Mouse (Mus musculus): ENCODE measurements around the gene Rgl1.

The Rgl1 gene

DNA sequence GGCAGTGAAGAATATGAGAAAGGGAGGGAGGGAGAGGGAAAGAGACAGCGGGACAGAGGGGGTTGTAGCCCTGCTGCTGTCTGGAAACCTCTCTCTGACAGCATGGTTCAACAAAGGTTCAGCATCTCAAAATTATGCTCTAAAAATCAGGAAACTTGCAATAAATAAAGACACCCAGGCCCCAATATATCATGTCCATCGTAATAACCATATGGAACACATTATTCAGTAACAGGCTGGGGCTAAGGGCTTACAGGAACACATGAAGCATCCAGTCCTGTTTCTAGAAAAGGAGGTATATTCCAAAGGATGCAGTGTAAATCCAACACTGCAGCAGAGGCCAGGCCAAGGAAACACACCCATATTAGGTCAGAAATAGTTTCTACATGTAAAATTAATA lies 215.6 kb downstream of the Rgl1 start:
- in situ Hi-C loops (cut with MseI, MboI): no loop called here

DNA sequence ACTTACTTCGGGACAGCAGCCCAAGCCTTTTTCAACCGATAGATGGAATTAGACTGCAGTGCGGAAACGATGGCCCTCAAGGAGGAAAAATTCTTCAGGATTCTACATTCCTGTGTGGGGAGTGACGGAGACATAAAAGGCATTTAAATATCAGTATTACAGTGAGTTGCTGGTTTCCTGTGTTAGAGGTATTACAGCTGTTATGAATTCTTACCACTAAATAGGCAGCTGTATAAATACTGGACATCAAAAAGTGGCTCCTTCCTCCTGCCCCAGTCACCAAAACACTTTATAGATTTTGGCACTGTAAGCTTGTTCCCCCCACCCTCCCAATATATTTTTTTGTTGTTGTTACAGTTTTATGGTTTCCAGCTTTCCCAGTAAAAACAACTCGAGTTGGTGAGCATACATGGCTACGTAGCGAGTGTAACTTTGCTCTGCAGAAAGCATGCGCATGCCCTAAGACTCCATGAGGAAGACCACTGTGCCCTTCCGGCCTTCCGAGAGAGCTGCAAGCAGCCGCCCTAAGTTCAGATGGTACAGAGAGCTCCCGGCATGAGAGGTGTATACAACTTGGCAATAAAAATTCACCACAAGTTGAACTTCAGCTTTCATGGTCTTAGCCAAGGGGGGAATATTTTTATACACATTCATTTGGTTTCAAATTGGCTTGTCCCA lies 217.0 kb downstream of the Rgl1 start:
- in situ Hi-C loops (cut with MseI, MboI): no loop called here

DNA sequence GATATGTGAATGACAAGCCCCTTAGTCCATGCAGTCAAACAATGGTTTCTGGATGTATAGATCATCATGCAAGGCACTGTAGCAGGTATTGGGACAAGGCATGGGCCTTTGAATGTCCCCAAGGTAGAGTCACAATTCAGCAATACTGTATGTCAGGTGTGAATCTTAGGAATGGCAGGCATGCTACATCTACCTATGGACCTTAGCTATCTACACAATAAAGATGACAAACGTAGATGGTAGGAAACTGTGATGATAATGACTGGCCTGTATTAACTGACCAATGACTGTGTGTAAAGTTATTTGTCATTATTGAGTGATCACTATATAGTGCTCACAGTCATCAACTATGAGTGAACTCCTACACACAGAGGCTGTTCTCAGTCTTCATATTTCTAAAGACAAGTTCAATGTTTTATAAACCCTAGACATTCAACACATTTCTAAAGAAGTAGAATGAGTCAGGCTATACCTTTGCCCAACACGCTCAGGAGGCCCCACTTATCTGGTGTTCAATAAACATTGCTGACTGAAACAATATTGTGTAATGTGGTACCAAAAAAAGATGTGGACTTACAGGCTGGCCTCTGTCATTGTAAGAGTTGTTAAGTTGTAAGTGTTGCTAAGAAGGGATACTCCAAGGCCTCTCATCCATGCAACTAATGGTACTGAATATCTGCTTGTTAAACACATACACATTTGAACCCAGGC lies 222.5 kb downstream of the Rgl1 start:
- in situ Hi-C loops (cut with MseI, MboI): no loop called here

DNA sequence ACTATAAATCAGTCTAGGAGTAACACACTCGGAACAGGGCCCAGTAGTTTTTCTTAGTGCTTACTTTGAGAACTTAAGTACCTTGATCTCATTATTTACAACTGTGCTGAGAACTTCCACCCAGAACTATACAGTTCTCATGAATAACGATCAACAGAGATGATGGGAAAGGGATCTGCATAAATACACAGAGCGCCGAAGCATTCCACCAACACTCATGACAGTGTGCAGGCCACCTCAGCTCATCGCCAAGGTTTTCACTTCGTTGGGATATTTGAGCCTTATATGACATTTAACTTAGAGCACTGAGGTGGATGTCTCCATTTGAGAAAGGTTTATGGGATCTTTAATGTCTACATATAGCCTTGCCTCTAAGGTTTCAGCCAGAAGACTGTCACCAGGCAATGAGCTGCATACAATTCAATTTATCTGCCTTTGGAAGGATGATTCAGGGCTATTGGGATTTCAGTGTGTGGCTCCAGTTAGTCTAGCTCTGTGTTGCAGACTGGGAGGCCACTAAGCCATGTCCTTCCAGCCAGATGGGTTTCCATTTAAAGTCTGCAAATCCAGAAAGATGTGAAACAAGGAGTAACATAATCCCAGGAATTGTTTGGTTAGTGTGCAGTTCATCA lies 223.3 kb downstream of the Rgl1 start:
- in situ Hi-C loops (cut with MseI, MboI): no loop called here

DNA sequence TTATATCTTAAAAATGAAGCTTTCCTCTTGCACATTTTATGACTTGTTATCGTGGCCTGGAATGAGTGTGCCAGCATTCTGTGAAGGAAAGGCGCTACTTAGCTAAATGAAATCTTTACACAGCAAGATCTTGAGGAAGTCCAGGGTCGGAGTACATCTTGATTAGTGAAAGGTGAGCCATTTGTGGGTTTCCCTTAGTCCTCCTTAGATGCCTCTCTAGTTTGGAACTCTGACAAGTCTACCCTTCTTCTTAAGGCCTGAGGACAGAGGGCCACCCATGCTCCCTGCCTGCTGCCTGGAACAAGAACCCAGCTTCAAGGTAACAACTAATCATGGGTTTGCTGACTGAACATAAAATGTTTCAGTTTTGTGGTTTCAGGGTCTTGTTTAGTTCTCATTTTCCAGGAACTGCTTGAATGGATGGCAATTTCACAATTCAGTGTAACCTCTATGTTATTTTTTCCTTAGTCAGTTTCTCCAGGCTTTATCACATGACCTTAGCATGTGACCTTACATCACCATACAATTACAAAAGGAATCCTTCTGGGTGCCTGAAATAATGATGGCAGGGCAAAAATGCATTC lies 225.8 kb downstream of the Rgl1 start:
- in situ Hi-C loops (cut with MseI, MboI): no loop called here

DNA sequence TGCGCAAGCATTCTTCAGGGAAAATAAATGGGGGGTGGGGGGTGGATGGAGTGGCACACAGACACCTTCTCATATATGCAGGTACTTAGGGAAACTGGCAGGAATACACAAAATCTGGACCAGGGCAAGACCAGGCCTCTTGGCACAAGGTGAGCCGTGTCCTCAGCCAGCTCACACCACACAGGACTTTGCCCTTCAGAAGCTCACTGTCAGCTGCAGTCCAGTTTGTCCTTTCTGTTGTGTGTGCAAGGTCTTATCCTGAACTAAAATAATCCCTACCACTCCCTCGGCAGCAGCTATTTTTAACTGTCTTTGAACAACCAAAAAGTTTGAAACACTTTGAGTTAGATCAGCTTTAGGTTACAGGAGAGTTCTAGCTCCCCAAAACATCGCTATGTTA lies 227.3 kb downstream of the Rgl1 start:
- in situ Hi-C loops (cut with MseI, MboI): no loop called here

DNA sequence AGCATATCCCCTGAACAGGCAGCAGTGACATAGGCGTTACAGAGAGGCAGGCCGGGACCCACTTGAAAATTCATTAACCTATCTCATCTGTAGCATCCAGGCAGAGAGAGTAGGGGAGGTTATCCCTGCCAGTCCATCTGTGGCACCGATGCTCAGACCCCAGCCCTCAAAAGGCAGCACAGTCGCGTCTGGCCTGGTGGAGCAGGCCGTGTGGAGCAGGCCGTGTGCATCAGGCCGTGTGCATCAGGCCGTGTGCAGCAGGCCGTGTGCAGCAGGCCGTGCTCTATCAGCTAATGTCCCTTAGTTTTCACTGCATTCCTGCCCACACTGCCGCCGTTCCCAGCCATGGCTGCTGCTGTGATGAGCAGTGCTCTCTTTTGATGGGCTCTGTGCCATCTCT lies 229.0 kb downstream of the Rgl1 start:
- in situ Hi-C loops (cut with MseI, MboI): no loop called here

DNA sequence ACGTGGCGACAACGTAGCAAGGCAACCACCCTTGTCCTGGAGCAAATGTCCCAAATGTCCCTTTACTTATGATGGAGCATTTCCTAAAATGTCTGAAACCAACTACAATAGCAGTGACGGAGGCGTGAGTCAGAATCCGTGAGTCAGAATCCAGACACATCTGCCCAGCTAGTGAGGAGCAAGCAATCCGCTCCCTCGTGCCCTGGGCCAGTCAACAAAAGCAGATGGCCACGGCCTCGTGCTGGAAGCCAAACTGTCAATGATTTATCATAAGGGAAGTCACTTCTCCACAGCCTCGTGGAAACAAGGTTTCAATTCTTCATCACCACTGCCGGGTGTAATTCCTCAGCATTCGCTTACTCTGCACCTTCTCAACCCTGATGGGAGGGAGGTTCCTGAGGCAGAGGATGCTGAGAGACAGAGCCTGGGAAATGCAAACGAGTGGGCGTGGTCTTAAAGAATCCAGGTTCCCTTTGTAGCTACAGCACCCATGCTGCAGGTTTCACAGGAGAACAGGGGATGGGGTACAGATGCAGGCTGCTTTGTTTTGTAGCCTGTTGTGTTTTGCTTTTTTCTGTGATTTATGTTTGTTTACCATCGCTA lies 229.6 kb downstream of the Rgl1 start:
- in situ Hi-C loops (cut with MseI, MboI): no loop called here

DNA sequence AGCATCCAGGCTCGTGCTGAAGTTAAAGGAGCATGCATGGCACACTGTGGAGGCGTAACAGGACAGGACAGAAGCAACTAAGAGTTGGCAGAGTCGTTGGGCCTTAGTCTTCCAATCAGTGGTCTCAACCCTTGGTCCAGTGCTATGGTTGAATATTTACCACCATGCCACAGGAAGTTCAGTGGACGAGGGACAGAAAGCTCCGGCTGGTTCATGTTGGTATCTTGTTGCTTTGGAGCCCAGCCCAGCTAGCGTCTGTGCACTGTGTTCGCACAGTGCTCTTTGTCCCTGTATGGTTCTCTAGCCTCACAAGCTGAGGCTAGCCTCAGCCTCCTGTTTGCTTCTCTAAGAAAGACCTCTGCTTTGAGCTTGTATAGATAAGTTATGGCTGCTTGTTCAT lies 231.6 kb downstream of the Rgl1 start:
- in situ Hi-C loops (cut with MseI, MboI): no loop called here

DNA sequence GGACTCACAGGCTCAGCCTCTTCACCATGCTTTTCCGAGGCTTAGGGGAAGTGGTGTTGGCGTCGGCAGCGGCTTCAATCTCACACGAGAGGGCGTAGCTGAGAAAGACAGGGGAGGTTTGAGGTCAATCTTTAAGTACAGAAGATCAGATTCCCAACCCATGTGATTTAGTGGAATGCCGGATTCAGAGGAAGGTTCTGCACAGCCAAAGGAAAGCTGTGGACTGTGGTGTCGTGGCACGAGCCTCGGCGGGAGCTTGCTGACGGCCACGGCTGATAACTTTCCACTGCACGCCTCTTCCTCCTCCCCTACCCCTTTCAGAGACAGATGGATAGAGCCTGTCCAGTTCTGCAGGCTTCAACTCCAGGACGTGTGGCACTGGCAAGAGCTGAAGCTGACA lies 234.7 kb downstream of the Rgl1 start:
- in situ Hi-C loops (cut with MseI, MboI): no loop called here

DNA sequence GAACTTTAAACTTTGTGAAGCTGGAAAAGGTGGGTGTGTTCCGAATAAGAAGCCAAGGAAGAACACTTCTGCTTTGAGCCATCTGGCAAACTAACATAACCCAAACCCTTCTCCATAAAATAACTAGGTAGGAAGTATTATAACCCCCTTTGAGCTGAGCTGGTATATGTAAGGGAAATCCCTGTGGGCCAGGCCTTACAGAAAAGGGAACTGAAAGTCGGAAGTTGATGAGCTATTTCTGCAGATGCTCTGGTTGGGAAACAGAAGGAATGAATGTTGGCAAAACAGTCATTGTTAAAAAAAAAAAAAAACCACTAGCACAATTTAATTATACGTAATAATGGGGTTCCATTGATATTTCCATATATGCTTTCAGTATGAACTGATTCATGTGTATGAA lies 237.4 kb downstream of the Rgl1 start:
- in situ Hi-C loops (cut with MseI, MboI): loop anchor here in 1 of 2 experiments (5.0 kb wide), 1 partner anchor 219 kb away; no protein-coding TSS in a partner anchor

DNA sequence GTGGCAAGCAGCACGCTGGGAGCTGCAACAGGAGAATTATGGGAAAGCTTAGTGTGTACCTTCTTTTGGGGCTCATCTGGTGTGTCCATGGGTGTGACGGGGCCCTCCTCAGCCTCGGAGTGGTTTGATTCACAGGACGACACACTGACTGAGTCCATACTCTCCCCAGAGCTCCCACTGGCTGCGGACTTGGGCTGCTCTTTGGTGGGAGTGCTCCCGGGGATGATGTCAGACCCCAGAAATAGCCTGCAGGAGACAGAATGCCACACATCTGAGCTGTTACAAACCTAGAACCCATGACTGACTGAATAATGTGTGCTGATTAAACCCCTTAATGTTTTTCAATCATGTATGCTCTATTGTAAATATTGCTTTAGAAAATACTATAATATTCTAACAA lies 237.9 kb downstream of the Rgl1 start:
- in situ Hi-C loops (cut with MseI, MboI): loop anchor here in 1 of 2 experiments (5.0 kb wide), 1 partner anchor 219 kb away; no protein-coding TSS in a partner anchor

DNA sequence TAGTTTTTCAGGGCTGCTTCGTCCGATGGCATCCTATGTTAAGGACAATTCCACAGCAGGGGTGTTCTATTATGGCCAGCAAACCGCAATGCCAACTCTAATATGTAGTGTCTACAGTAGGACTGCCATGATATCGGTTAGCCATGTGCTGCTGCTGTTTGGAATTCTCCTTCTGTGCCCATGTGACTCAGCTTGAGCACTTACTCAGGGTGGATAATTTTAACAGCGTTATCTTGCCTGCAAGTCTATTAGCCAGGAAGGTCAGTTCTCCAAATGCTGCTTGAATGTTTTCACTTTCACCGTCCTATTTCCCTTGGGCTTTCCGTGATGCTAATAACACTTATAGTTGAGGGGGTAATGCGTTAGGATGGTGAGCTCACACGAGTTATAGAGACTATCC lies 240.0 kb downstream of the Rgl1 start:
- in situ Hi-C loops (cut with MseI, MboI): loop anchor here in 1 of 2 experiments (5.0 kb wide), 1 partner anchor 221 kb away; no protein-coding TSS in a partner anchor

DNA sequence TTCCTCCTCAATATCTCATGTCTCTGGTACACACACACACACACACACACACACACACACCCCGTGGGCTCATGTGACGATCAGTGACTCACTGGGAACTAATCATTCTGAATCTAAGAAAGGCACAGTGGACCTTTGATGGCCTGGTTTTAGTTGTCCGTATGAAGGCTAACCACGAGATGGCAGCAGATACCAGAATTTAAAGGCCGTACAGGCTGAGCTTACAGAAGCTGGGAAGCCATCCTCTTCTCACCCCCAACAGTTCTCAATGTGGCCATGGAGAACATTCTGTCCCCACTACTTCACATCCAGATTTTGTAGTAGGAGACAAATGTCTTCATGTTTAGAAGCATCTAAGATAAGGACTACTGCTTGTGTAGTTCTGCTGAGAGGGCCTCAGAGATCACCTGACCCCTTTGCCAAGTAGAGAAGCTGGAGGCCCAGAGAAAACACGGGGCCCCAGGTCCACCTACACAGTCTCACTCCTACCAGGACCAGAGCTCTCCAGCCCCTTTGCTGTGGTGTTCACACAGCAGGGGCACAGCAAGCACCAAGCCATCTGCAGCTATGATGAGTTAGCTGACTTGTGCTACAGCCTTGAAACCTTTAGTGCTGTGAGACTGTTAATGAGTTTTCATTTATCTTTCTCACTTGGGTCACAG lies 241.0 kb downstream of the Rgl1 start:
- in situ Hi-C loops (cut with MseI, MboI): loop anchor here (5.0 kb wide), 1 partner anchor 222 kb away; no protein-coding TSS in a partner anchor

DNA sequence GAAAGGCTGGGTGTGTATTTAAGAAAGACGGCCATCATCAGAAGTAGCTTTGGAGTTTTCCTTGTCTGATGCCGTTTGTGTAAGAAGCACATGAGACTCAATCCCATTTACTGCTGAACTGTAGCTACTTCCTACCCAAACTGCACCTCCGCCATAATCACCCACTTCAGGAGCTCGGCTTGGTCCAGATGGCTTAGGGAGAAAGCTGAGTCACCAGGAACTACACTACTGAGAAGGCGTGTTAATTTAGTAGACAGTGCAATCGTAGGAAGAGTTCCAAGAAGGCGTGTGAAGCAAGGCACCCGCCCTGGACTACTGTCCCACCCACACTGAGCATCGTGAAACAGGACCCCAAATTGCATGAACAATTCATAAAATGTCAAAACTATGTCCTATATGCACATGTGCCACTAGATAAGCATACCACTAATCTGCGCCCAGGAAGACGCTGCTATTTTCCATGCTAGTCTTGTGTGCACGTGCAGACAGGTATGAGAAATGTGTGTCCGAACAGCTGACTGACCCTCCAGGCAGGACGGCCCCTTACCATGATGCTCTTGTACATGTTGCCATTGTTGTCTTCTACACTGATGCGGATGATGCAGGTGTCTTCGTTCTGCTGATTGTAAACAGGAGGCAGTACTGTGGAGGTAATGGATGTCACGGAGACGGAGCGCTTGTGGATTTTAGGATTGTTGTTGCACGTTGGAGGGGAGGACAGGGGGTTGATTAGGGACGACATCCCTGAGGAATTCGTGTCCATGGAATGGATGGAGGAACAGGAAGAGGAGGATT lies 241.9 kb downstream of the Rgl1 start:
- in situ Hi-C loops (cut with MseI, MboI): loop anchor here in 1 of 2 experiments (5.0 kb wide), 1 partner anchor 223 kb away; no protein-coding TSS in a partner anchor

DNA sequence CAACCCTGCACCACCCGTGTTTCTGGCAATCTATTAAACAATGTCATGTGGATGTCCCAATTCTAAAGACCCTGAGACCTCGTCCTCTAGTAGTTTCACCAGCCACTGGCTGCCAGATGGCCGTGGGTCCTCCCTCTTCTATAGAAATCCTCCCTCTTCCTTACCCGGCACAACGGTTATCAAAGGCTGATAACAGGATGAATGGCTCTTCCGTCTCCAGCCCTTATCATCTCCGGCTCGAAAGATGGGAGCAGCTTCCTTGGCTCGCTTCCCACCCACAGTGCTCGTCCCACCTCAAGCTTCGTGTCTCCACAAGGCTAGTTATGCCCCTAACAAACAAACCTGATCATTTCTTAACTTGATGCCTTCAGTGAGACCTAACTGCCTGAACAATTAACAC lies 242.9 kb downstream of the Rgl1 start:
- in situ Hi-C loops (cut with MseI, MboI): loop anchor here in 1 of 2 experiments (5.0 kb wide), 1 partner anchor 224 kb away; no protein-coding TSS in a partner anchor

DNA sequence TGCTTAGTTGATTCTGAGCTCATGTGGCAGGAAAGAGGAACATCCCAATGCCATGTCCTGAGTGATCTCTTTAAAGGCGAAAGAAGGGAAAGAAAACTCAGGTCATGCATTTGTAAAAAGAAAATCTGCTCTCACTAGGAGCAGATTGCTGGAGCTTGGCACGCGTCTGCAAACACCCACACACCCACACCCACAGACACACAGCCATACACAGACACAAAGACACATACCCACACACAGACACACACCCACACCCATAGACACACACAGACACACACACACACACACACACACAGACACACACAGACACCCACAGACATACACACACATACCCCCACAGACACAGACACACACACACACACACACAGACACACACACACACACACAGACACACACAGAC lies 243.9 kb downstream of the Rgl1 start:
- in situ Hi-C loops (cut with MseI, MboI): loop anchor here in 1 of 2 experiments (5.0 kb wide), 1 partner anchor 225 kb away; no protein-coding TSS in a partner anchor

DNA sequence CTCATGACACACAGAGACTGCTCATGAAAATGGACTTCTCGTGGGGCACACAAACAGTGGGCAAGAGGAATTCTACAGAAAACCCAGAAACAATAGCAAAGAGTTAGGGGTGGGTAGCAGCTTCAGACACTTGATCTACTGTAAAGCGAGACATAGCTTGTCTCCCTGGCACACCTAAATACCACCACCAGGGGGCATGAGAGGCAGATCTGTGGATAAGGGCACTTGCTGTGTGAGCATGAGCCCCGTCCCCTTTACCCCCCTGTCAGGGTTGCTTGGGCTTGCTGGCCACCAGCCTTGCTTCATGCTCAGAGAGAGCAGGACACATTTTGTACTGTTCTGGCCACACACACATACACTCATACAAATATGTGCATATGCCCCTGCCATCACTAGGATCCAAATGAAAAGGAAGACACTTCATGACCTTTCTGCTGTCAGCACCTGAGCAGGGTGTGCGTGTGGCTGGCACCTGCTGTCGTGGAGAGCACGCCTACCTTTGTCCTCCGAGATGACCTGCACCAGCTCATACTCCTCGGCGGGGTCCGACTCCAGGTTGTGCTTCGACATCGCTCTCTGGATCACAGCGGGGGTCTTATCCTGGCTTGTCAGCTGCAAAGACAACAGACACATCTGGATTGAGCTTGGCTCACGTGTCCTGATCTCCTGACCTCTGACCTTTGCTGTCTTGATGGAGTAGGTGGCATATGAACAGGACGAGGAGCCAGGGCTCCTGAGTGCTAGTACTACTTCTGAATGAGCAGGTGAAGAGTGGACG lies 245.2 kb downstream of the Rgl1 start:
- in situ Hi-C loops (cut with MseI, MboI): loop anchor here in 1 of 2 experiments (5.0 kb wide), 1 partner anchor 226 kb away; no protein-coding TSS in a partner anchor

DNA sequence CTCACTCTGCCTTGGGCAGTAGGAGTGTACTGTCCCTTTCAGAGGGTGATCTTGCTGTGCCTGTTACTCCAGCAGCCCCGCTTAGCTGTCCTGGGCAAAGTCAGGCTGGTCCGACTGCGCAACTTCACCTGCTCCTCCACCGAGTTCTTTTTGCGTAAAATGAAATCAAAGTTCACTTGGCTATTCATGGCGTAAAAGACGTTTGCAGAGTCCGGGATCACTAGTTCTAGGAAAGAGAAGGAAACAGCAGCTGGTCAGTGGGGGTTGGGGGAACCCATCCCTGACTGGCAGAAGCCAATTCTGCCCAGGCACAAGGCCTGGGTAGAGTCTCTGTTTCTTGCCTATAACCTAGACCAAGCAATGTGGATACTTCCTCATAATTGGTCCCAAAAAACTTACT lies 247.2 kb downstream of the Rgl1 start:
- in situ Hi-C loops (cut with MseI, MboI): no loop called here
